Mouse (Mus musculus): ENCODE measurements around the gene Prss46. TPM values are rescaled to one million over a fixed set of nuclear protein-coding genes. Genes with fewer than 3 reads are reported as not detected.
A peak's percentile ranks its signal among the peaks of the same experiment; 100 is the strongest.

Gene Prss46
- polyA plus RNA-seq, 1 experiment from 2014 or later: not detected

DNA sequence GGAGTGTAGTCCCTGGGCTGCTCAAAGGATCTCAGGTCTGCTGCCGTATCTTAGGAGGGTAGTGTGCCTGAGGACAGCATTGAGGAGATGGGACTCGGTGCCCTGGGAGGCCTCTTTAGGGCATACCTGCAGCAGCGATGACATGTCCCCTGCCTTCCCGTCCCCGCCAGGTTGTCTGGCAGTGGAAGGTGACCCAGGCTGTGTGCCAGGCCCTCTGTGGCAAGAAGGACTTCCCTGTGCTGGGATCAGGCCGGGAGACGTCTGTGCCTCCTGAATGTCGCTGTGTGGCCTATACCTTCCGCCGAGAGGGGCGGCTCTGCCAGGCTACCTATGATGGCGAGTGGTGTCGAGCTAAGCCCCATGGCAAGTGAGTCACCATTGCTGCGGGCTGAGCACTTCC lies 44.6 kb downstream of the Prss46 start:
- H3K27ac ChIP-seq: no peak overlapping the region
- no peak overlapping the region for H3K4me3 ChIP-seq (replicated peaks)
- H3K9ac ChIP-seq: no peak overlapping the region
- no peaks in the 10 kb centered on the region for H3K36me3 ChIP-seq
- ATAC-seq (ENCODE audit: insufficient read depth, low FRiP score, low read depth): no peak
- no peak overlapping the region for H3K4me2 ChIP-seq
- H3K4me1 ChIP-seq: peaks cover 7% of the 10 kb centered on the region; the same call in 1 of the 2 replicates
- no peaks in the 10 kb centered on the region for H3K27me3 ChIP-seq (replicated peaks)
- H3K9me3 ChIP-seq: no peaks in the 10 kb centered on the region
- WGBS: 95% methylated on average over 14 of the region's 14 CpGs

DNA sequence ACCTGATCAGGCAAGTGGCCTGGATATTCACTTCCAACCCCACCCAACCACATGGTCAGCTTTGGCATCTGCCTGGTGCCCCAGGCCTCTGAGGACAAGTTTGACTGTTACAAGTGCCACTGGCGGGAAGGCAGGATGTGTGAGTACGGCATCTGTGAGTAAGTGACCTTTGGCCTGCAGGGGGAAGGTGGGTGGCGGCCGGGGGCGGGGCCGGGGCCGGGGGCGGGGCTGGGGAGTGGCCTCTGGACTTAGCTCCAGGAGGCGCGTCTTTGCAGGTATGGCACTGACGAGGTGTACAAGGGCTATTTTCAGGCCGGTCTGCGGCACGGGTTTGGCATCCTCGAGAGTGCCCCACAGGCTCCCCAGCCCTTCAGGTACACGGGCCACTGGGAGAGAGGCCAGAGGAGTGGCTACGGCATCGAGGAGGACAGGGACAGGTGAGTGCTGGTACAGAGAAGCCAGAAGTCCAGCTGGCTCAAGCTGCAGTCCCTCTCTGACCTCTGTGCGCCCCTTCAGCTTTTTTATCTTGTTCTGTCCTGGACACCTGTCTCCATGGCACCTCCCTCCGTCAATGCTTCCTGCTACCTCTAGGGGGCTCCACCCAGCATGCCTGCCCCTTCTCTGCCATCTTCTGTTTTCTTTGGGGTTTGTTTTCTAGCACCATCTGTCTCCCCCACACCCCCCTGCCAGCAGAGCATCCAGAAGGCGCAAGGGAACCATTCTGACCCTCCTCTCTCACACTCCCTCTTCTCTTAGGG lies 45.9 kb downstream of the Prss46 start:
- H3K9ac ChIP-seq: no peak overlapping the region
- H3K36me3 ChIP-seq: no peaks in the 10 kb centered on the region
- peak overlapping the region; percentile 19; the same call in 1 of the 2 replicates for H3K4me2 ChIP-seq
- ATAC-seq (ENCODE audit: insufficient read depth, low FRiP score, low read depth): peak; percentile 42; the same call in 1 of the 2 replicates
- WGBS: 13% methylated on average over 21 of the region's 21 CpGs
- no peak overlapping the region for H3K4me3 ChIP-seq (replicated peaks)
- H3K9me3 ChIP-seq: no peaks in the 10 kb centered on the region
- no peaks in the 10 kb centered on the region for H3K27me3 ChIP-seq (replicated peaks)
- H3K4me1 ChIP-seq: peaks cover 7% of the 10 kb centered on the region; the same call in 1 of the 2 replicates
- H3K27ac ChIP-seq: no peak overlapping the region

DNA sequence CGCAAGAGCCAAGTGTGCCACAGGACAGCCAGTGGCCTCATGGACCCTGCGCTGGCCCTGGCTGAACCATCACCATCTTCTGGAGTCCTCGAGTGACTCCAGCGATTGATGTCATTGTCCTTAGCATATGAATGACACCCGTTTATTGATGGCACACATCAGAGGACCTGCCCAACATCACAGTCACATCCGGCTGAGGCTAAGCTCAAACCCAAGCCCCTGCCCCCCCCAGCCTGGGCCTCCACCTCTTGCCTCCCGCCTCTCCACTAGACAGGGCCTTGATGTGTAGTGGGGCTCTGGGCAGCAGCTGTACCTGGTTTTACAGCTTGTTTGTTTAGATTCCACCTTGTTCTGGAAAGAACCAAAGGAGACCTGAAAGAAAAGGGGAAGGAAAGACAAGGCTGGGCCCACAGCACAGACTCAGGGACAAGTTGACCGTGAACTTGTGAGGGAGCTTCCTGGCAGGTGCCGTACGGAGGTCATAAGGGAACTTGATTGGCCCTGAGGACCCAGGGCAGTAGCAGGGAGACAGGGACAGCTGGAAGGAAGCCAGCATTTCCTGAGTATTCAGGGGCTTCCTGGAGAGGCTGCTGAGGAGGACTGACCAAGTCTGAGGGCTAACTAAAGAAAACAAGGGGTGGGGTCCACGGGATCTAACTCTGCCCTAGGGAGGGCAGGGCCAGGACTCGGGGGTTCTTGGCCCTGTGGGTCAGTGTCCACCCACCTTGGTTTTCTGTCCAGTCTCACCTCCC lies 46.9 kb downstream of the Prss46 start:
- WGBS: 73% methylated on average over 12 of the region's 12 CpGs
- ATAC-seq (ENCODE audit: insufficient read depth, low FRiP score, low read depth): no peak
- Histone ChIP-seq H3K4me3 (replicated peaks) (no peak overlapping the region), H3K9ac (no peak overlapping the region), H3K36me3 (no peaks in the 10 kb centered on the region), H3K4me2 (no peak overlapping the region), H3K9me3 (no peaks in the 10 kb centered on the region), H3K27ac (no peak overlapping the region), H3K4me1 (peaks cover 8% of the 10 kb centered on the region), H3K27me3 (replicated peaks) (no peaks in the 10 kb centered on the region)

DNA sequence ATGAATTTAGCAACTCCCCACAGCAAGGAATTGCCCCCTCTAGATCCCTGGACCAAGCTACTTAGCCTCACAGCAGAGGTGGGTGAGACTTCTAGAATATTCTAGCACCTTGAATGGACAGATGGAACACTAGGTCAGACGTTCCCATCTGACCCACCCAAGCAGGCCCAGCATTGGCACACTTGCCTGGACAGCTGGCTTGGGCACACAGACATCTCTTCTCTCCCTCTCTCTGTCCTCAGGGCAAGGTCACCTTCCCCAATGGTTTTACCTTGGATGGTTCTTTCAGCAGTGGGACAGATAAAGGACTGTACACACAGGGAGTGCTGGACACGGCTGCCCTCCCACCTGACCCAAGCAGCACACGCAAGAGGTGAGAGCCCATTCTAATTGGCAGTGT lies 48.2 kb downstream of the Prss46 start:
- Histone ChIP-seq H3K4me1 (peaks cover 12% of the 10 kb centered on the region), H3K9ac (no peak overlapping the region), H3K4me2 (no peak overlapping the region), H3K36me3 (no peaks in the 10 kb centered on the region), H3K4me3 (replicated peaks) (no peak overlapping the region), H3K9me3 (no peaks in the 10 kb centered on the region), H3K27me3 (replicated peaks) (no peaks in the 10 kb centered on the region), H3K27ac (no peak overlapping the region)
- no peak for ATAC-seq (ENCODE audit: insufficient read depth, low FRiP score, low read depth)
- WGBS: 83% methylated on average over 3 of the region's 3 CpGs

DNA sequence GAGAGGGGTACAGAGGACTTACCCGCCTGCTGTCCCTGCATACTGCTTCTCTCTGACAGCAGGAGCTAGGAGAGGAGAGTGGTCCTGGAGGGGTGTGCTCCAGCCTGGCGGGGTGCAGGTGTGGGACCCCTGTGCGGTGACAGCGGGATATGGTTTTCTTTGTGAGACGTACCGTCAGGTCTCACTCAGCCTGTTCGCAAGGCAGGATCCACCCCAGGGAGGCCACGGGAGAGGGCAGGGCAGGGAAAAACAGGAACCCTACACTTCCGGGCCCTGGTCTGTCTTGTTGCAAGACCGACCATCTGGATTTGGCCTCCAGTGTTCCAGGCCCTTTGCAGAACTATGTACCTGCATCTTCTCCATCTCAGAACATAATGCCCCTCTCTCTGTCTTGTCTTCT lies 49.1 kb downstream of the Prss46 start:
- Histone ChIP-seq H3K4me2 (no peak overlapping the region), H3K9me3 (no peaks in the 10 kb centered on the region), H3K4me1 (peaks cover 12% of the 10 kb centered on the region), H3K36me3 (no peaks in the 10 kb centered on the region), H3K27ac (no peak overlapping the region), H3K27me3 (replicated peaks) (no peaks in the 10 kb centered on the region), H3K9ac (no peak overlapping the region), H3K4me3 (replicated peaks) (no peak overlapping the region)
- WGBS: 72% methylated on average over 10 of the region's 10 CpGs
- ATAC-seq (ENCODE audit: insufficient read depth, low FRiP score, low read depth): no peak

DNA sequence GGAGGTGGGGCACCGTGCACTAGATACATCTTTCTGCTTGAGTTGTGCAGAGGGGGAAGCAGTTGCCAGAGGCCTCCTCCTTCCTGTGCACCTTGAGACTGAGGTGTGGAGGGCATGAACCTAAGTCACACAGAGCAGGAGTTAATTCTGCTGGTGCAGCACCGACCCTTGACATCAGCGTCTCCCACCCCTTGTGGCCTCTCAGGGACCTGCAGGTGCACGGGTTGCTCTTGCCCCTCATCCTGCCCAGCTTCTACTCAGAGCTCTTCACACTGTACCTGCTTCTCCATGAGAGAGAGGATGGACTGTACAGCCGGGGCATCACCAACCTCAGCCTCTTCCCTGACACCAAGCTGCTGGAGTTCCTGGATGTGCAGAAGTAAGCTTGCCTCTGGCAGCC lies 51.2 kb downstream of the Prss46 start:
- Histone ChIP-seq H3K27me3 (replicated peaks) (no peaks in the 10 kb centered on the region), H3K4me1 (peaks cover 8% of the 10 kb centered on the region; the same call in 1 of the 2 replicates), H3K27ac (no peak overlapping the region), H3K9me3 (no peaks in the 10 kb centered on the region), H3K4me2 (no peak overlapping the region), H3K4me3 (replicated peaks) (no peak overlapping the region), H3K36me3 (no peaks in the 10 kb centered on the region), H3K9ac (no peak overlapping the region)
- WGBS: 55% methylated on average over 5 of the region's 5 CpGs
- ATAC-seq (ENCODE audit: insufficient read depth, low FRiP score, low read depth): no peak

DNA sequence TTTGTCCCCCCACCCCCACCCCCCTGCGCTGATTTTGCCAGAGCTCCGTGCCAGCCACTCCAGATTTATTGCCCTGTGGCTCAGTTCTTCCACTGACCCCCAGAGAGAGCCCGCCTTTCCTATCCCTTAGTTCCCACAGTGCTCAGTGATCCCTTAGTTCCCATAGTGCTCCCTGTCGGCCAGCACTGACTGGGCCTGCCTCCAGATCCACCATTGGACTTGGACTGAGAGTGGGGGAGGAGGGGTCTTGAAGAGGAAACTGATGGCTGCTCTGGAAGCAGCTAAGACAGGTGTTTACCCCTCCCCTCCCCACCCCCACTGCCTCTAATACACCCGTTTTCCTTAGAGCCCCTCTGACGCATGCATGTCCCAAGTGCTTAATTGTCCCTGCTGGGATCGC lies 51.7 kb downstream of the Prss46 start:
- Histone ChIP-seq H3K36me3 (no peaks in the 10 kb centered on the region), H3K9ac (no peak overlapping the region), H3K4me2 (no peak overlapping the region), H3K27ac (no peak overlapping the region), H3K4me1 (peaks cover 6% of the 10 kb centered on the region; the same call in 1 of the 2 replicates), H3K9me3 (no peaks in the 10 kb centered on the region), H3K27me3 (replicated peaks) (no peaks in the 10 kb centered on the region), H3K4me3 (replicated peaks) (no peak overlapping the region)
- ATAC-seq (ENCODE audit: insufficient read depth, low FRiP score, low read depth): 0 out of 2 replicates have a peak, but pooled peaks have one; percentile 17
- 26% methylated on average over 7 of the region's 7 CpGs for WGBS

DNA sequence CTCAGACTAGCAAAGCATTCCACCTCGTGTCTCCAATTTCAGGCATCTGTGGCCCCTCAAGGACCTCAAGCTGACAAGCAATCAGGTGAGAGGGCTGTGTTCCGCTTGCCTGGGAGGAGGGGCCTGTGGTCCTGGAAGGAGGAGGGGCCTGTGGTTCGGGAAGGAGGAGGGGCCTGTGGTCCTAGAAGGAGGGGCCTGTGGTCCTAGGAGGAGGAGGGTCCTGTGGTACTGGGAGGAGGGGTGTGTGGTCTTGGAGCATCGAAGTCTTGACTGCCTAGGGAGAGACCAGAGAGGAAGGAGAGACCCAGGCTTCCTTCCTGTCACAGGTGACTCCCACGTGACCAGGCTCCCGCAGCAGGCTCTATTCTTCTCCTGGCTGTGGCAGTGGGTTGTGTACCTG lies 52.3 kb downstream of the Prss46 start:
- H3K9ac ChIP-seq: no peak overlapping the region
- H3K4me2 ChIP-seq: no peak overlapping the region
- WGBS: 12% methylated on average over 6 of the region's 6 CpGs
- no peak overlapping the region for H3K4me3 ChIP-seq (replicated peaks)
- no peaks in the 10 kb centered on the region for H3K9me3 ChIP-seq
- no peak overlapping the region for H3K27ac ChIP-seq
- ATAC-seq (ENCODE audit: insufficient read depth, low FRiP score, low read depth): 0 out of 2 replicates have a peak, but pooled peaks have one; percentile 16
- H3K36me3 ChIP-seq: no peaks in the 10 kb centered on the region
- no peaks in the 10 kb centered on the region for H3K27me3 ChIP-seq (replicated peaks)
- peaks cover 6% of the 10 kb centered on the region; the same call in 1 of the 2 replicates for H3K4me1 ChIP-seq

DNA sequence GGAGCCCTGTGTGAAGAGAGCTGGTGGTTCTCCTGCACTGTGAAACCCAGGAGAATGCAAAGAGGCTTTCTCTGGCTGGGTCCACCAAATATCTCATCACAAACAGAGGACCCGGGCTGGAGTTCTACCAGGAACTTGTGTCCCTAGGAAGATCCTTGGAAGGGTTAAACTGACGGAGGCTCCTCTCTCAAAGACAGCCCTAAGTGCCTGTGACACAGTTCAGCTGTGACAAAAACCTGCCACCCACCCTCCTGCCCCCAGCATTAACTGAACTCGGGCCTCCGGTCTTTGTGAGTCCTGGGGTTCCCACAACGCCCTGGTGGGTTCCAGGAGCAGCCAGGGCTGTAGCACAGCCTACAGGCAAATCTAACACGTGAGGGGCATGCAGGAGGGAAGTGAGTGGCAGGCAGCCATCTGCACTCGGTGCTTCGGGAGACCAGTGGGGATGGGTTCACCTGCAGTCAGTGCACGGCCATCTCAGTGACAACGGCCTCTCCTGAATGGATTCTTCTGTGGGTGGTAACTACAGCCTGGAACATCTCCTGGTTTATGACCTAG lies 55.2 kb downstream of the Prss46 start:
- 56% methylated on average over 10 of the region's 10 CpGs for WGBS
- H3K9ac ChIP-seq: no peak overlapping the region
- no peak overlapping the region for H3K4me2 ChIP-seq
- no peak overlapping the region for H3K27ac ChIP-seq
- peaks cover 6% of the 10 kb centered on the region; the same call in 1 of the 2 replicates for H3K4me1 ChIP-seq
- H3K9me3 ChIP-seq: no peaks in the 10 kb centered on the region
- H3K36me3 ChIP-seq: no peaks in the 10 kb centered on the region
- no peaks in the 10 kb centered on the region for H3K27me3 ChIP-seq (replicated peaks)
- no peak for ATAC-seq (ENCODE audit: insufficient read depth, low FRiP score, low read depth)
- H3K4me3 ChIP-seq (replicated peaks): no peak overlapping the region

DNA sequence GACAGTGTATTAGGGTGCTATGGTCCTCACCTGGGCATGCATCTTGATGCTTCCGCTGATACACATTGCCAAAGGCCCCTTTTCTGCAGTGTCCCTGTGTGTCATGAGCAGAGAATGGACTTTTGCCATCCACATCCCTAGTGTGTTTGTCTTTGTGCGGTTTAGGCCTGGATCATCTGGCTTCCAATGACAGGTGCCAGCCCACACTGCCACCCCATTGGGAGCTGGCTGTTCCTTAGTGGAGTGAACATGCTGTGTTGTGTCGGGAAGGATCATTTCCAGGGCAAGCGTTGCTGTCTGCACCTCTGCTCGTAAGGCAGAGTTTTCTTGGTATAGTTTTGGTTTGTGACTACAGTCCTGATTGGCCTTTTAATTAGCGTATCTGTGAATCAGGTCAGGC lies 56.9 kb downstream of the Prss46 start:
- WGBS: 89% methylated on average over 6 of the region's 6 CpGs
- Histone ChIP-seq H3K4me3 (replicated peaks) (no peak overlapping the region), H3K9ac (no peak overlapping the region), H3K4me2 (no peak overlapping the region), H3K9me3 (no peaks in the 10 kb centered on the region), H3K36me3 (no peaks in the 10 kb centered on the region), H3K27me3 (replicated peaks) (no peaks in the 10 kb centered on the region), H3K4me1 (peaks cover 5% of the 10 kb centered on the region; the same call in 1 of the 2 replicates), H3K27ac (no peak overlapping the region)
- no peak for ATAC-seq (ENCODE audit: insufficient read depth, low FRiP score, low read depth)

DNA sequence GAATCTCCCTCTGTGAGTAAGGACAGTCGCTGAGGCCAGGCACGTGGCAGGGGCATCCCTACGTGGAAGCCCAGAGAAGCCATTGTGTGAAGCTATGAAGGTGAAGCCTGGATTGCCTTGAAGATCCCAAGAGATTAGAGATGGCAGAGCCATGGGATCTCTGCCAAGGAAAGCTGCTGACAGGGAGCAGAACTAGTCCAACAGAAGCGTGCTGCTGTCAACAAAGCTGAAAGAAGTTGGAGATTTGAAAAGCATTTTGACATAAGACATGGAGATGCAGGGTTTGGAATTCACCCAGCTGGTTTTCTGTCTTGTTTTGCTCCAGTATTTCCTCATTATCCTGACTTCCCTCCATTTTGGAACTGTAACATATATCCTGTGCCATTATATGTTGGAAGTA lies 58.0 kb downstream of the Prss46 start:
- H3K36me3 ChIP-seq: no peaks in the 10 kb centered on the region
- no peak overlapping the region for H3K9ac ChIP-seq
- no peak overlapping the region for H3K27ac ChIP-seq
- no peak overlapping the region for H3K4me3 ChIP-seq (replicated peaks)
- H3K9me3 ChIP-seq: no peaks in the 10 kb centered on the region
- no peak for ATAC-seq (ENCODE audit: insufficient read depth, low FRiP score, low read depth)
- no peaks in the 10 kb centered on the region for H3K4me1 ChIP-seq
- WGBS: 73% methylated on average over 4 of the region's 4 CpGs
- H3K27me3 ChIP-seq (replicated peaks): no peaks in the 10 kb centered on the region
- H3K4me2 ChIP-seq: no peak overlapping the region

All from stomach, embryonic 15.5 days (tissue).